Mouse (Mus musculus): Measurements from ENCODE around the gene Ufsp2. TPM values are rescaled to one million over a fixed set of nuclear protein-coding genes. Genes with fewer than 3 reads are reported as not detected.

Ufsp2 gene
- polyA plus RNA-seq (2012; ENCODE audit: insufficient read depth, insufficient read length, missing spikeins), result 34.6 and 42.1 TPM in 2 replicates

DNA sequence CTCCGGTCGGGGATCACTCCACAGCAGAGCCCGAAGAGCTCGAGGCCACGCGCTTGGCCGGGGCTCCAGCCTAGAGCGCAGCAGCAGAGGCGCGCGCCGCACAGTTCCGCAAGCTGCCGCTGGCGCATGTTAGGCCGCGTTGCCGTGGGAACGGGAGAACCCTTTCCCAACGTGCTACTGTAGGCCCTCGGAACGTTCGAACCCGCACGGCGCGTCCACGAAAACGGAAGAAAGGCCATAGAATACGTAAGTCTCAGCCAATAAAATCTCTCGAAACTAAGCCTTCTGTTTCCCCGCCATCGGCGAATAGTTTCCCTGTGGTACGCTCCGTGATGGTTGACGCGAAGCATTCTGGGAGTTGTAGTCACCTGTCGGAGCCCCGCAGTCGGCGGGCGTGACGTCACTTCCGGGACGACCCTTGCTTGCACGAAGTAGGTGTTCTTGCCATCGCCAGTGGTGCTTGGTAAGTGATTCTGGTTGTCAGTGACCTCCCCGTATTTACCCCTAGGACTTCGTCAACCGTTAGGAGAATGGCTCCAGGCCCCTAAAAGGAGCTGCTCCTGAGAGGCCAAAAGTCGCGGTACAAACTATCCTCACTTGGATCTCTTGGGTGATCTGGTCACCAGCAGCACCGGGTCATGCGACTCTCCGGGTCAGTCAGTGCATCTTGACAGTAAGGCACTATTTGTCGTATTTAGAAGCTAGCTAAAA is at the start of gene Ufsp2, which contains the start of gene 1700029J07Rik:
Ufsp2 (plus strand) TSS at position 403 of the 711 bp plus-strand sequence.
1700029J07Rik (minus strand) TSS at position 127 of the 711 bp plus-strand sequence.
- Histone ChIP-seq H3K4me3 (ENCODE audit: insufficient read depth, low read depth, low read length) (peak within 1 kb of the TSS; percentile 81), H3K27ac (replicated peaks; ENCODE audit: low read depth, low read length) (peak within 1 kb of the TSS; percentile 32), H3K4me1 (ENCODE audit: control insufficient read depth, insufficient read depth, insufficient read length, low read length) (peaks cover 8% of the 10 kb centered on the region; the same call in 1 of the 2 replicates)

DNA sequence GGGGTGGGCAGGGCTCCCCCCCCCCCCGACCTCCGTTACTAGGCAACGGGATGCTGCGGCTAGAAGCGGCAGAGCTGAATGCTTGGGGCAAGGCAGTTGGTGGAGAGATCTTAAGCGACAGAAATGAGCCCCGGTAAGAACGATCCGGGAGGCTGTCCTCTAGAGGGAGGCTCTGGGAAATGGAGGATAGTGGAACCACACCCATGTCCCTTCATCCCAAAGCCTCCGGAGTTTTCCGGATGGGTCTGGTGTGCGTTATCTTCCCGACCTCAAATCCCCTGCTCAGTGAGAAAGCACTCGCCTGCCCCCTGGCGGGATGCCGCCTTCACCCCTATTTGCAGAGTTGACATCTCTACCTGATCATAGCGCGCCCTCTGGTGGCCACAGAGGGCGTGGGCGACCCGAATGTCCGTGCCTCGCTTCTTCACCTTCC is 40.7 kb upstream of the Ufsp2 start, which contains the start of gene Ccdc110:
Ccdc110 (plus strand) TSS at position 38 of the 433 bp plus-strand sequence.
- H3K4me1 ChIP-seq (ENCODE audit: control insufficient read depth, insufficient read depth, insufficient read length, low read length), result no peaks in the 10 kb centered on the region
- no peak within 1 kb of the TSS for H3K4me3 ChIP-seq (ENCODE audit: insufficient read depth, low read depth, low read length)
- no peak within 1 kb of the TSS for H3K27ac ChIP-seq (replicated peaks; ENCODE audit: low read depth, low read length)

GRCm38 (mm10) chr8:45936986-45937385 is 38.3 kb upstream of the Ufsp2 start:
- H3K4me1 ChIP-seq (ENCODE audit: control insufficient read depth, insufficient read depth, insufficient read length, low read length), result no peaks in the 10 kb centered on the region
- no peak overlapping the region for H3K4me3 ChIP-seq (ENCODE audit: insufficient read depth, low read depth, low read length)
- H3K27ac ChIP-seq (replicated peaks; ENCODE audit: low read depth, low read length), result no peak overlapping the region

GRCm38 (mm10) chr8:45946283-45946682 is 29.0 kb upstream of the Ufsp2 start:
- H3K4me1 ChIP-seq (ENCODE audit: control insufficient read depth, insufficient read depth, insufficient read length, low read length), result no peaks in the 10 kb centered on the region
- H3K27ac ChIP-seq (replicated peaks; ENCODE audit: low read depth, low read length), result no peak overlapping the region
- no peak overlapping the region for H3K4me3 ChIP-seq (ENCODE audit: insufficient read depth, low read depth, low read length)

- Histone ChIP-seq H3K4me1 (ENCODE audit: control insufficient read depth, insufficient read depth, insufficient read length, low read length) (no peaks in the 10 kb centered on the region), H3K4me3 (ENCODE audit: insufficient read depth, low read depth, low read length) (no peak overlapping the region), H3K27ac (replicated peaks; ENCODE audit: low read depth, low read length) (no peak overlapping the region)
Measured at GRCm38 (mm10) chr8:45950622-45951021, 24.7 kb upstream of the Ufsp2 start.

GRCm38 (mm10) chr8:45970894-45971293 is 4.4 kb upstream of the Ufsp2 start:
- Histone ChIP-seq H3K27ac (replicated peaks; ENCODE audit: low read depth, low read length) (no peak overlapping the region), H3K4me3 (ENCODE audit: insufficient read depth, low read depth, low read length) (no peak overlapping the region), H3K4me1 (ENCODE audit: control insufficient read depth, insufficient read depth, insufficient read length, low read length) (peaks cover 4% of the 10 kb centered on the region; the same call in 1 of the 2 replicates)

DNA sequence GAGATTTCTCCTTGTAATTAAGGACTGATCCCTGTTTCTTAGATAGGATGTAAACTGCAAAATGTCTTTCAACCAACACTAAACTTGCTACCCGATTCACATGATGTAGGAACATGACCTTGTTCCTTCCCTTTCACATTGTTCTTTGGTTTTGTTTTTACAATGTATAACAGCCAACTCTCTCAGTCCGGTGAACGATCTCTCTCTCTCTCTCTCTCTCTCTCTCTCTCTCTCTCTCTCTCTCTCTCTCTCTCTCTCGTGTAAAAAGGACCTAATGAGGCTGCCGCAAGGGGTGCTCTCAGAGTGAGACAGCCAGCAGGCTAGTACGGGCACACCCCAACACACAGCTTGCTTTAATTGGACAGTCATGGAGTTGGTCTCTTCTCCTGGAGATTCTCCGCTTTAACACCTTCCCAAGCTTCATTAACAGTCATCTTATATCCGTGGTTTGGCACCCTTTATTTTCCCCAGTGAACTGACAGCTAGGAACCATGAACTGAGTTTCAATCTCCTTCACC is 1.3 kb upstream of the Ufsp2 start:
- H3K4me1 ChIP-seq (ENCODE audit: control insufficient read depth, insufficient read depth, insufficient read length, low read length), result peaks cover 8% of the 10 kb centered on the region; the same call in 1 of the 2 replicates
- H3K4me3 ChIP-seq (ENCODE audit: insufficient read depth, low read depth, low read length), result no peak overlapping the region
- no peak overlapping the region for H3K27ac ChIP-seq (replicated peaks; ENCODE audit: low read depth, low read length)

DNA sequence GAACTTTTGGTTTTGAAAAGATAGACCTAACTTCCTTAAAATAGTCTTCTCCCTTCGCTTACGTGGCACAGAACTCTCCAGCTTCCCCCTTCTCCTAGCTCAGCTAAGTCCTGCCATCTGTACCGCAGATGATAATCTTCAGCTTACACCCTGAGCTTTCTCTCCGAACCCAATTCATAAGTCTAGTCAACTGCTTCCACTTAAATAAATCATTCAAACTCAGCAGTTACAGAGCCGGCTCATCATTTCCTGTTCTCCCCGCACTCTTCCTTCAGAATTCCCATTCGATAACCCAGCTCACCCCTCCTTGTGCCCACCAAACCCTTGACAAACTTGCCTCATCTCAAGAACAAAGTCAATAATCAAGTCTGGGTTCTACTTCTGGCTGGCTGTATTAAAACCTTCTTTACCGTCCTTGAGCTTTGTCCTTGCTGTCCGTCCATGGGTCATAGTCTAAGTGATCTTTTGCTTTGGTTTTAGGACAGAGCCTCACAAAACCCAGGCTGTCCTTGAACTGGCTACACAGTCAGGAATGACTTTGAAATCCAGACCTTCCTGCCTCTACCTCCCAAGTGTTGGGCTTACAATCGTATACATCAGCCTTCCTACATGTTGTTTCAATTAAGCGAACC is 625 bp downstream of the Ufsp2 start:
- H3K4me3 ChIP-seq (ENCODE audit: insufficient read depth, low read depth, low read length), result peak overlapping the region; percentile 81
- H3K4me1 ChIP-seq (ENCODE audit: control insufficient read depth, insufficient read depth, insufficient read length, low read length), result peaks cover 8% of the 10 kb centered on the region; the same call in 1 of the 2 replicates
- peak overlapping the region; percentile 32 for H3K27ac ChIP-seq (replicated peaks; ENCODE audit: low read depth, low read length)

GRCm38 (mm10) chr8:45986665-45987064 is 11.3 kb downstream of the Ufsp2 start:
- Histone ChIP-seq H3K27ac (replicated peaks; ENCODE audit: low read depth, low read length) (no peak overlapping the region), H3K4me3 (ENCODE audit: insufficient read depth, low read depth, low read length) (no peak overlapping the region), H3K4me1 (ENCODE audit: control insufficient read depth, insufficient read depth, insufficient read length, low read length) (no peaks in the 10 kb centered on the region)

GRCm38 (mm10) chr8:45988189-45988588 is 12.9 kb downstream of the Ufsp2 start:
- Histone ChIP-seq H3K27ac (replicated peaks; ENCODE audit: low read depth, low read length) (no peak overlapping the region), H3K4me3 (ENCODE audit: insufficient read depth, low read depth, low read length) (no peak overlapping the region), H3K4me1 (ENCODE audit: control insufficient read depth, insufficient read depth, insufficient read length, low read length) (no peaks in the 10 kb centered on the region)

DNA sequence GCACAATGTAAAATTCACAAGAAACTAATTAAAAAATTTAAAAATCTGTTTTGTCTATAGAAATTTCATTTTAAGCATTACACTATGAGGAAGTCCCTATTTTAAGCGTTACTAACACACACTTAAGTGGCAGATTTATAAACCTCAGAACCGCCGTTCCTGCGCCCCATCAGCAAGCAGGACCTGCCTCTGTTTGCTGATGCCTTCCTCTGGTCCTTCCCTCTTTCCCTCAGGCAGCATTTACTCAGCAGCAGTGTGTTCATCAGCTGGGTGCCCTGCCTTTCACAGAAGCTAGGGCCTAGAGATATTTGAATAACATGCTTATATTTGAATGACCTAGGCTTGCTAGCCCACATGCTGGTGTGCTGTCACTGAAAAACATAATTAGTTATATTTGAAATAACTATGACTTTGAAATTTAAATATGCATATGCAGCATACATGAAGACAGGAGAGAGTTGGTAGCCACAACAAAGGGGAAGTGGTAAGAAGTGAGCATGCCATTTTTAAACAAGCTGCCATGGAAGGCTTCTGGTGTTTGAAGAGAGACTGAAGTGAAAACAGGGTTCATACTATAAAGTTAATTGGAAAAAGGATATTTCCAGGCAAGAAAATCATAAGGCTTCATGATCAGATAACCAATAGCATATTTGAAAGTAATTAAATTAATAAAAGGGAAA is 15.4 kb downstream of the Ufsp2 start:
- no peaks in the 10 kb centered on the region for H3K4me1 ChIP-seq (ENCODE audit: control insufficient read depth, insufficient read depth, insufficient read length, low read length)
- no peak overlapping the region for H3K27ac ChIP-seq (replicated peaks; ENCODE audit: low read depth, low read length)
- H3K4me3 ChIP-seq (ENCODE audit: insufficient read depth, low read depth, low read length), result no peak overlapping the region

DNA sequence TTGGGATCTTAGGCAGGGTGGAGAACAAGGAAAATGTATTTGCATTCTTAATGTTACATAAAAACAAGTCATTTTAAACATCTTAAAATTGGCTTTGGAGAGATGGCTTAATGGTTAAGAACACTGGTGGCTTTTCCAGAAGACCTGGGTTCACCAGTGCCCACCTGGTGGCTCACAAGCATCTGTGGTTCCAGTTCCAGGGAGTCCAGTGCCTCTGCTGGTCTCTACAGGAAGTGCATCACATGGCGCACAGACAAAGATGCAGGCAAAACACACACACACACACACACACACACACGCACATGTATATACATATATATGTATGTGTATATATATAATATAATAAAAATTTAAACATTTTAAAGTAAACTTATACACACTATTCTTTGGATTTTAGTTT is 18.8 kb downstream of the Ufsp2 start:
- no peak overlapping the region for H3K4me3 ChIP-seq (ENCODE audit: insufficient read depth, low read depth, low read length)
- no peak overlapping the region for H3K27ac ChIP-seq (replicated peaks; ENCODE audit: low read depth, low read length)
- H3K4me1 ChIP-seq (ENCODE audit: control insufficient read depth, insufficient read depth, insufficient read length, low read length), result no peaks in the 10 kb centered on the region

DNA sequence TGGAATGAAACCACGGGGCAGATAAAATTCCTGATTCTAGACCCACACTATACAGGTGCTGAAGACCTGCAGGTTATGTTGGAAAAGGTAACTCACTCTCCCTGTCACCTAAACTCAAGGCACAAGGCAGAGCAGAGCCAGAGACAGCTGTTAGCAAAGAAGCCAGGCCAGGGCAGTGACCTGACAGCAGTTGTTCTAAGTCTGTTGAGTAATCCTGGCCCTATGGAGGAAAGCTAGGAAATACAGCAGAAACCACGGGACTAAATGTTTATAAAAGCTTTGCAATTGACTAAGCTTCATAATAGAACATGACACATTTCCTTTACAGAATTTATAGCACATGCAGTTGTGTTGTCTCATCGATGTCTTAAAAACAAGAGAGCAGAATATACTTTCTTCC is 20.2 kb downstream of the Ufsp2 start:
- Histone ChIP-seq H3K27ac (replicated peaks; ENCODE audit: low read depth, low read length) (no peak overlapping the region), H3K4me3 (ENCODE audit: insufficient read depth, low read depth, low read length) (no peak overlapping the region), H3K4me1 (ENCODE audit: control insufficient read depth, insufficient read depth, insufficient read length, low read length) (no peaks in the 10 kb centered on the region)

- H3K4me1 ChIP-seq (ENCODE audit: control insufficient read depth, insufficient read depth, insufficient read length, low read length), result no peaks in the 10 kb centered on the region
- no peak overlapping the region for H3K4me3 ChIP-seq (ENCODE audit: insufficient read depth, low read depth, low read length)
- H3K27ac ChIP-seq (replicated peaks; ENCODE audit: low read depth, low read length), result no peak overlapping the region
Measured at GRCm38 (mm10) chr8:45998228-45998627, 22.9 kb downstream of the Ufsp2 start.

DNA sequence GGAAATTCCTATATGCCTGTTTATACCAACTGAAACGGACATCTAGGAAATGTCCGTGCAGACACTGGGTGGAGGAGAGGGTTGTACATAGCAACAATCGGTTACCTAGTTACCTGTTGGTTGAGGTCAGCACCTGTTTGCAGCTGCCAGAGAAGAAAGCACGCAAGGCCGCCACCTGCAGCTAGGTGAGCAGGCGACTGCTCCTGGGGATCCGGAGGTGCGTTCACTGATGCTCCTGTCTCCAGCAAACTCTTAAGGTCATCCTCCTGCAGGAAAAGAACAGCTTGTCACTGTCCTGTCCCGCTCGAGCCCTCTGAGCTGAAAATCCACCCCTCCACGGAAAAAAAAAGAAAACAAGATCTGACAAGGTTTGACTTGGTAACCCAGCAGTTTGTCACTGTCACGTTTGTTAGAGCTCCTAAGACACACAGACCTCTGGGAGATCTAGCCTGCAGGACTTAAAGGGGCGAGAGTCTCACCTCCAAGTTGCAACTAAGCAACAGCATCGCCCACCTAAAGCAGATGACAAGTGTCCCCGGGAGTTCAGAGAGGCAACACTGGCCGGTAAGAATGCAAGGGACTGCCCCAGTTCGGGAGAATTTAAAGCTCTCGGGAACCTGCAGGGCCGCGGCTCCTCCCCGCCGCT is 23.9 kb downstream of the Ufsp2 start, which contains the start of gene Lrp2bp:
Lrp2bp (plus strand) TSS at position 166 of the 646 bp plus-strand sequence.
- H3K4me1 ChIP-seq (ENCODE audit: control insufficient read depth, insufficient read depth, insufficient read length, low read length), result no peaks in the 10 kb centered on the region
- H3K27ac ChIP-seq (replicated peaks; ENCODE audit: low read depth, low read length), result peak within 1 kb of the TSS; percentile 92
- peak within 1 kb of the TSS; percentile 73 for H3K4me3 ChIP-seq (ENCODE audit: insufficient read depth, low read depth, low read length)

Measured in brown adipose tissue, adult 24 weeks (tissue).